Mouse (Mus musculus): Measurements from ENCODE around the gene Rgs8.

Gene Rgs8

GRCm38 (mm10) chr1:153740775-153741400 is 88.1 kb downstream of the Rgs8 start:
- DNase-seq (ENCODE audit: extremely low spot score, low read depth, low spot score), result no peak

- no peak for DNase-seq (ENCODE audit: extremely low spot score, low read depth, low spot score)
Measured at GRCm38 (mm10) chr1:153741551-153742316, 88.9 kb downstream of the Rgs8 start.

GRCm38 (mm10) chr1:153742374-153743155 is 89.7 kb downstream of the Rgs8 start:
- DNase-seq (ENCODE audit: extremely low spot score, low read depth, low spot score), result no peak

- no peak for DNase-seq (ENCODE audit: extremely low spot score, low read depth, low spot score)
Measured at GRCm38 (mm10) chr1:153746119-153746670, 93.4 kb downstream of the Rgs8 start.

GRCm38 (mm10) chr1:153746728-153747127 is 93.9 kb downstream of the Rgs8 start:
- DNase-seq (ENCODE audit: extremely low spot score, low read depth, low spot score), result peak; percentile 46

GRCm38 (mm10) chr1:153747861-153748530 is 95.2 kb downstream of the Rgs8 start:
- DNase-seq (ENCODE audit: extremely low spot score, low read depth, low spot score), result no peak

- no peak for DNase-seq (ENCODE audit: extremely low spot score, low read depth, low spot score)
Measured at GRCm38 (mm10) chr1:153748549-153748948, 95.7 kb downstream of the Rgs8 start.

GRCm38 (mm10) chr1:153749211-153749801 is 96.5 kb downstream of the Rgs8 start, which contains the start of gene Rnasel:
TSS of gene Rnasel (plus strand) at chr1:153749426.
- peak; percentile 93 for DNase-seq (ENCODE audit: extremely low spot score, low read depth, low spot score)
